Mouse (Mus musculus) cortical plate, adult 2 months (tissue): ENCODE measurements around the gene Tex2. TPM values are rescaled to one million over a fixed set of nuclear protein-coding genes. Genes with fewer than 3 reads are reported as not detected.

Experiments
- H3K27ac ChIP-seq: fragments of 200-500 bp; 2 replicates; pipeline ENCODE4 v1.5.1; 2012; ENCODE audit warnings: low read length, control low read depth, inconsistent platforms; ENCODE audit not compliant: insufficient read depth
- H3K4me1 ChIP-seq: fragments of 200-500 bp; 2 replicates; pipeline ENCODE4 v1.6.1; 2011; ENCODE audit warnings: low read length; ENCODE audit not compliant: control insufficient read depth, insufficient read depth
- H3K4me3 ChIP-seq: fragments of 200-500 bp; 2 replicates; pipeline ENCODE4 v1.5.1; 2011; ENCODE audit warnings: mild to moderate bottlenecking, low read length, control low read depth; ENCODE audit not compliant: insufficient read depth
- CTCF ChIP-seq: fragments of 200-500 bp; IDR thresholded peaks from 2 replicates; pipeline ENCODE4 v1.5.1; 2011; ENCODE audit warnings: mild to moderate bottlenecking, control low read depth, low read length; ENCODE audit not compliant: insufficient read depth; ENCODE audit errors: extremely low read depth
- POLR2A ChIP-seq: fragments of 200-500 bp; IDR thresholded peaks from 2 replicates; pipeline ENCODE4 v1.6.1; 2011; ENCODE audit warnings: mild to moderate bottlenecking, low read length, control low read depth; ENCODE audit not compliant: insufficient read depth; ENCODE audit errors: extremely low read depth
- polyA plus RNA-seq: library from polyadenylated mRNA; depleted of rRNA; stranded (reverse); fragments of >200 nt; gene quantifications from 2 replicates; pipeline ENCODE4 v1.2.3, GENCODE M21; 2012

The Tex2 gene
- polyA plus RNA-seq, 1 experiment, result 57.3 TPM

GRCm38 (mm10) chr11:106485611-106486010 is 127.6 kb downstream of the Tex2 start:
- TF ChIP-seq POLR2A, result no peak
- no peak for TF ChIP-seq CTCF
- no peak overlapping the region for H3K27ac ChIP-seq
- H3K4me3 ChIP-seq, result no peak overlapping the region

GRCm38 (mm10) chr11:106484875-106485274 is 128.3 kb downstream of the Tex2 start:
- TF ChIP-seq POLR2A, result no peak
- no peak for TF ChIP-seq CTCF
- H3K4me1 ChIP-seq, result peaks cover 3% of the 10 kb centered on the region; the same call in 1 of the 2 replicates
- no peak overlapping the region for H3K27ac ChIP-seq

More at GRCm38 (mm10) chr11:106485611-106486010, 127.6 kb downstream of the Tex2 start:
- H3K4me1 ChIP-seq, result no peaks in the 10 kb centered on the region; the same call in 1 of the 2 replicates

GRCm38 (mm10) chr11:106482867-106483266 is 130.4 kb downstream of the Tex2 start:
- H3K4me3 ChIP-seq, result no peak overlapping the region
- no peak overlapping the region for H3K27ac ChIP-seq
- H3K4me1 ChIP-seq, result peaks cover 3% of the 10 kb centered on the region; the same call in 1 of the 2 replicates
- TF ChIP-seq CTCF (no peak), POLR2A (no peak)

More at GRCm38 (mm10) chr11:106484875-106485274, 128.3 kb downstream of the Tex2 start:
- H3K4me3 ChIP-seq, result no peak overlapping the region

- H3K4me3 ChIP-seq, result no peak overlapping the region
- TF ChIP-seq CTCF (no peak), POLR2A (no peak)
- peaks cover 3% of the 10 kb centered on the region; the same call in 1 of the 2 replicates for H3K4me1 ChIP-seq
- no peak overlapping the region for H3K27ac ChIP-seq
Measured at GRCm38 (mm10) chr11:106481651-106482050, 131.6 kb downstream of the Tex2 start.

- no peak overlapping the region for H3K4me3 ChIP-seq
- no peak for TF ChIP-seq POLR2A
- TF ChIP-seq CTCF, result no peak
- H3K27ac ChIP-seq, result no peak overlapping the region
Measured at GRCm38 (mm10) chr11:106480530-106480885, 132.7 kb downstream of the Tex2 start.

GRCm38 (mm10) chr11:106479619-106480529 is 133.3 kb downstream of the Tex2 start:
- Histone ChIP-seq H3K27ac (no peak overlapping the region), H3K4me1 (peaks cover 3% of the 10 kb centered on the region; the same call in 1 of the 2 replicates), H3K4me3 (no peak overlapping the region)
- no peak for TF ChIP-seq POLR2A
- no peak for TF ChIP-seq CTCF

More at GRCm38 (mm10) chr11:106480530-106480885, 132.7 kb downstream of the Tex2 start:
- H3K4me1 ChIP-seq, result peaks cover 3% of the 10 kb centered on the region; the same call in 1 of the 2 replicates

- Histone ChIP-seq H3K27ac (no peak overlapping the region), H3K4me1 (peaks cover 3% of the 10 kb centered on the region; the same call in 1 of the 2 replicates), H3K4me3 (no peak overlapping the region)
- TF ChIP-seq CTCF, result no peak
- TF ChIP-seq POLR2A, result no peak
Measured at GRCm38 (mm10) chr11:106478745-106479144, 134.5 kb downstream of the Tex2 start.

- no peak overlapping the region for H3K4me3 ChIP-seq
- no peak overlapping the region for H3K27ac ChIP-seq
- TF ChIP-seq POLR2A, result no peak
- TF ChIP-seq CTCF, result no peak
- peaks cover 3% of the 10 kb centered on the region; the same call in 1 of the 2 replicates for H3K4me1 ChIP-seq
Measured at GRCm38 (mm10) chr11:106477505-106478160, 135.6 kb downstream of the Tex2 start.

GRCm38 (mm10) chr11:106475309-106475708 is 137.9 kb downstream of the Tex2 start:
- TF ChIP-seq CTCF, result no peak
- no peak for TF ChIP-seq POLR2A
- Histone ChIP-seq H3K4me1 (peaks cover 3% of the 10 kb centered on the region; the same call in 1 of the 2 replicates), H3K27ac (no peak overlapping the region)

More at GRCm38 (mm10) chr11:106475309-106475708, 137.9 kb downstream of the Tex2 start:
- H3K4me3 ChIP-seq, result no peak overlapping the region
